Mouse (Mus musculus) heart, adult 2 months (tissue): ENCODE results near the gene Fancc. TPM values are rescaled to one million over a fixed set of nuclear protein-coding genes. Genes with fewer than 3 reads are reported as not detected.
A peak's percentile ranks its signal among the peaks of the same experiment; 100 is the strongest.

Source experiments
- DNase-seq, 2 experiments: peaks; one replicate each; pipeline ENCODE4 v3.0.0; 2021
- H3K27ac ChIP-seq: fragments of 200-600 bp; 2 replicates; pipeline ENCODE4 v1.8.1; 2022
- H3K27me3 ChIP-seq: fragments of 200-500 bp; 2 replicates; pipeline ENCODE4 v1.6.1; 2012; ENCODE audit warnings: mild to moderate bottlenecking, low read length, inconsistent platforms, mixed read lengths; ENCODE audit not compliant: control insufficient read depth, insufficient read depth
- H3K36me3 ChIP-seq: fragments of 200-500 bp; 2 replicates; pipeline ENCODE4 v1.6.1; 2012; ENCODE audit warnings: low read length, inconsistent platforms; ENCODE audit not compliant: control insufficient read depth, insufficient read depth
- H3K4me1 ChIP-seq: fragments of 200-500 bp; 2 replicates; pipeline ENCODE4 v1.6.1; 2011; ENCODE audit warnings: low read length; ENCODE audit not compliant: control insufficient read depth, insufficient read depth
- H3K4me3 ChIP-seq: fragments of 200-600 bp; 2 replicates; pipeline ENCODE4 v1.8.1; 2022
- H3K79me2 ChIP-seq: fragments of 200-500 bp; replicated peaks from 2 replicates; pipeline ENCODE4 v1.6.1; 2012; ENCODE audit warnings: mild to moderate bottlenecking, inconsistent platforms, low read length, moderate library complexity, mixed read lengths; ENCODE audit not compliant: control insufficient read depth, insufficient read depth
- H3K9ac ChIP-seq: fragments of 200-500 bp; 2 replicates; pipeline ENCODE4 v1.6.1; 2012; ENCODE audit warnings: low read depth, mild to moderate bottlenecking, control low read depth, inconsistent platforms, low read length, mixed read lengths
- CTCF ChIP-seq: fragments of 200-600 bp; IDR thresholded peaks from 2 replicates; pipeline ENCODE4 v1.8.1; 2022; ENCODE audit warnings: antibody characterized with exemption, mild to moderate bottlenecking, moderate library complexity
- EP300 ChIP-seq: fragments of 200-500 bp; IDR thresholded peaks from 2 replicates; pipeline ENCODE4 v1.6.1; 2011; ENCODE audit warnings: low read depth, low read length, control low read depth; ENCODE audit not compliant: insufficient read depth
- POLR2A ChIP-seq: fragments of 200-500 bp; IDR thresholded peaks from 2 replicates; pipeline ENCODE4 v1.6.1; 2011; ENCODE audit warnings: mild to moderate bottlenecking, low read depth, low read length, control low read depth; ENCODE audit not compliant: insufficient read depth
- WGBS: fragments of 180-500 bp; shearing (Covaris S2); methylation state at CpG from one replicate; pipeline ENCODE4 v1.1.7; 2018; 5-methylcytosine and 5-hydroxymethylcytosine counted together
- intact Hi-C: fragments of 180-260 bp; cut with DNase I; formaldehyde crosslinking; loops from one replicate; pipeline ENCODE4 v1.15.1; 2025
- polyA plus RNA-seq: library from polyadenylated mRNA; depleted of rRNA; stranded (reverse); fragments of >200 nt; gene quantifications from 2 replicates; pipeline ENCODE4 v1.2.3, GENCODE M21; 2012
- total RNA-seq, 2 experiments: library from RNA; stranded (reverse); gene quantifications; 2 replicates each; pipeline ENCODE4 v1.2.3; 2021

The Fancc gene
- total and polyA plus RNA-seq, 3 experiments, result 3.3 to 3.7 (median 3.6) TPM

GRCm38 (mm10) chr13:63260753-63261631 is 236.1 kb downstream of the Fancc start:
- Histone ChIP-seq H3K9ac (0 out of 2 replicates have a peak overlapping the region, but pooled peaks have one; percentile 41), H3K4me3 (no peak overlapping the region), H3K79me2 (peaks cover 14% of the 10 kb centered on the region), H3K4me1 (peaks cover 52% of the 10 kb centered on the region), H3K36me3 (peaks cover 54% of the 10 kb centered on the region), H3K27ac (peak overlapping the region; percentile 93), H3K27me3 (no peaks in the 10 kb centered on the region)
- 23% methylated on average over 18 of the region's 18 CpGs for WGBS
- intact Hi-C loops, result no loop called here
- no peak for TF ChIP-seq CTCF
- peak; percentile 63; the same call in 1 of the 2 replicates for TF ChIP-seq EP300
- peak; percentile 46 to 59 for DNase-seq

- intact Hi-C loops, result no loop called here
- peak overlapping the region; percentile 93 for H3K27ac ChIP-seq
- WGBS, result 7% methylated on average over 4 of the region's 4 CpGs
Measured at GRCm38 (mm10) chr13:63260133-63260532, 236.9 kb downstream of the Fancc start.

GRCm38 (mm10) chr13:63258671-63259070 is 238.4 kb downstream of the Fancc start:
- peaks cover 63% of the 10 kb centered on the region for H3K36me3 ChIP-seq
- no peak for TF ChIP-seq POLR2A
- no peak for TF ChIP-seq EP300
- TF ChIP-seq CTCF, result no peak
- no peak overlapping the region for H3K4me3 ChIP-seq
- intact Hi-C loops, result loop anchor here (5.0 kb wide), 2 partner anchors 34 to 146 kb away; no protein-coding TSS in a partner anchor
- DNase-seq, result no peak
- peak overlapping the region; percentile 29 for H3K9ac ChIP-seq
- H3K27ac ChIP-seq, result peak overlapping the region; percentile 93
- H3K4me1 ChIP-seq, result peaks cover 60% of the 10 kb centered on the region
- H3K27me3 ChIP-seq, result no peaks in the 10 kb centered on the region
- 50% methylated on average over 4 of the region's 4 CpGs for WGBS
- peaks cover 10% of the 10 kb centered on the region for H3K79me2 ChIP-seq

More at GRCm38 (mm10) chr13:63260133-63260532, 236.9 kb downstream of the Fancc start:
- Histone ChIP-seq H3K27me3 (no peaks in the 10 kb centered on the region), H3K36me3 (peaks cover 55% of the 10 kb centered on the region), H3K4me1 (peaks cover 56% of the 10 kb centered on the region), H3K4me3 (no peak overlapping the region), H3K79me2 (peaks cover 14% of the 10 kb centered on the region), H3K9ac (no peak overlapping the region)
- peak; percentile 29 to 31 for DNase-seq
- TF ChIP-seq EP300 (0 out of 2 replicates have a peak, but pooled peaks have one; percentile 29), POLR2A (no peak)

- Histone ChIP-seq H3K9ac (peak overlapping the region; percentile 36), H3K36me3 (peaks cover 64% of the 10 kb centered on the region), H3K4me1 (peaks cover 60% of the 10 kb centered on the region), H3K27me3 (no peaks in the 10 kb centered on the region), H3K4me3 (no peak overlapping the region), H3K79me2 (peaks cover 7% of the 10 kb centered on the region), H3K27ac (peak overlapping the region; percentile 93)
- peak; percentile 64 to 67 for DNase-seq
- intact Hi-C loops, result loop anchor here (5.0 kb wide), 2 partner anchors 34 to 146 kb away; no protein-coding TSS in a partner anchor
- WGBS, result 21% methylated on average over 6 of the region's 6 CpGs
- 0 out of 2 replicates have a peak, but pooled peaks have one; percentile 34 for TF ChIP-seq EP300
- TF ChIP-seq CTCF, result no peak
Measured at GRCm38 (mm10) chr13:63258167-63258582, 238.9 kb downstream of the Fancc start.

DNA sequence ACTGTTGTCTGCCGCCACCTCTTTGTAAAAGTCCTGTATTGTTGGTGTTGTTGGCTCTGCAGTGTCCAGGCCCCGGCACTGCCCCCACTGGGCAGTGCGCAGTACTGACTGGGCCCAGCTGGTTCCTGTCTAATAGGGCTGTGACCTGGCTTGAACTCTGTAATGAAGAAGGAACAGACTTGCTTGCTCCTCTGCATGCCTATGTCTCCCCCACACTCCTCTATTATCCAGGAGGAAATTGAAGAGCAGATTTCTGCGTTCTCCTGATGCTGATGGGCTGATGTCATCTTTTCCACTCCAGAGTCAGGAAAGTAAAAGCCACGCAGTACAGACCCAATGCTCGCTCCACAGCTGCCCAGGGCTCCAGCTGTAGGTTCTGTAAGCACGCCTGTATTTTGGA is 240.3 kb downstream of the Fancc start:
- WGBS, result 7% methylated on average over 7 of the region's 7 CpGs
- H3K4me3 ChIP-seq, result no peak overlapping the region
- no peaks in the 10 kb centered on the region for H3K27me3 ChIP-seq
- DNase-seq, result peak; percentile 78 to 86
- peak overlapping the region; percentile 93 for H3K27ac ChIP-seq
- H3K4me1 ChIP-seq, result peaks cover 61% of the 10 kb centered on the region
- TF ChIP-seq EP300 (peak; percentile 97), POLR2A (0 out of 2 replicates have a peak, but pooled peaks have one; percentile 11), CTCF (peak; percentile 86)
- intact Hi-C loops, result loop anchor here (1.0 to 5.0 kb wide), 4 partner anchors 16 to 145 kb away; no protein-coding TSS in a partner anchor
- H3K9ac ChIP-seq, result no peak overlapping the region
- H3K79me2 ChIP-seq, result peaks cover 13% of the 10 kb centered on the region
- H3K36me3 ChIP-seq, result peaks cover 58% of the 10 kb centered on the region
